In genomic region chr2:27027618-27028436, GRCm38 (mm10) we compare ENCODE assay signal across 8 mouse cellular contexts. TPM values are rescaled to one million over a fixed set of nuclear protein-coding genes. Genes with fewer than 3 reads are reported as not detected.
DNase-seq lines count a peak whose midpoint lies in the region; ATAC-seq and TF ChIP-seq lines count a peak whose summit lies in the region.

Gene Slc2a6 (minus strand): TSS chr2:27027998.

- H3K4me2 ChIP-seq in embryonic facial prominence, embryonic 15.5 days (replicated peaks) = peak within 1 kb of the TSS; percentile 57
- peak within 1 kb of the TSS; percentile 37 for H3K4me2 ChIP-seq in kidney, embryonic 14.5 days (replicated peaks; ENCODE audit: low read depth, low read length)
- peak within 1 kb of the TSS; percentile 56 for H3K4me2 ChIP-seq in limb, embryonic 14.5 days (replicated peaks; ENCODE audit: low read depth, low read length, severe bottlenecking)
- H3K4me2 ChIP-seq in midbrain, postnatal 0 days (ENCODE audit: low read depth, low read length, poor library complexity, severe bottlenecking) = peak within 1 kb of the TSS; percentile 64

- H3K4me1 ChIP-seq in bone marrow, adult 2 months (ENCODE audit: control insufficient read depth, insufficient read depth, low read length) = peaks cover 4% of the 10 kb centered on the region; the same call in 1 of the 2 replicates
- H3K4me1 ChIP-seq in embryonic facial prominence, embryonic 15.5 days = peaks cover 9% of the 10 kb centered on the region; the same call in 1 of the 2 replicates
- H3K4me1 ChIP-seq in heart, embryonic 10.5 days = peaks cover 15% of the 10 kb centered on the region
- peaks cover 4% of the 10 kb centered on the region; the same call in 1 of the 2 replicates for H3K4me1 ChIP-seq in kidney, embryonic 14.5 days (ENCODE audit: control insufficient read depth, insufficient read depth, low read length)
- H3K4me1 ChIP-seq in limb, embryonic 14.5 days (ENCODE audit: control insufficient read depth, insufficient read depth, low read length) = peaks cover 4% of the 10 kb centered on the region
- peaks cover 13% of the 10 kb centered on the region; the same call in 1 of the 2 replicates for H3K4me1 ChIP-seq in midbrain, postnatal 0 days (ENCODE audit: insufficient read depth, low read length)

- H3K9ac ChIP-seq in embryonic facial prominence, embryonic 15.5 days = no peak within 1 kb of the TSS; the same call in 1 of the 2 replicates
- H3K9ac ChIP-seq in kidney, embryonic 14.5 days (ENCODE audit: low read depth, low read length) = 0 out of 2 replicates have a peak within 1 kb of the TSS, but pooled peaks have one; percentile 29
- 0 out of 2 replicates have a peak within 1 kb of the TSS, but pooled peaks have one; percentile 38 for H3K9ac ChIP-seq in limb, embryonic 14.5 days (ENCODE audit: low read depth, low read length, severe bottlenecking)
- H3K9ac ChIP-seq in midbrain, postnatal 0 days (replicated peaks; ENCODE audit: low read length, poor library complexity, severe bottlenecking) = peak within 1 kb of the TSS; percentile 62

- peaks cover 9% of the 10 kb centered on the region; the same call in 1 of the 2 replicates for H3K27me3 ChIP-seq in embryonic facial prominence, embryonic 15.5 days
- peaks cover 51% of the 10 kb centered on the region for H3K27me3 ChIP-seq in heart, embryonic 10.5 days (ENCODE audit: insufficient read depth, poor library complexity, severe bottlenecking)
- H3K27me3 ChIP-seq in kidney, embryonic 14.5 days (ENCODE audit: control insufficient read depth, insufficient read depth, low read length) = no peaks in the 10 kb centered on the region
- no peaks in the 10 kb centered on the region for H3K27me3 ChIP-seq in limb, embryonic 14.5 days (ENCODE audit: control insufficient read depth, insufficient read depth, low read length)
- H3K27me3 ChIP-seq in midbrain, postnatal 0 days (ENCODE audit: insufficient read depth, low read length) = no peaks in the 10 kb centered on the region

- DNase-seq in 416B (ENCODE audit: low read depth) = peak; percentile 83
- DNase-seq in heart, embryonic 10.5 days (ENCODE audit: low spot score) = peak; percentile 92
- peak; percentile 81 for DNase-seq in limb, embryonic 14.5 days (ENCODE audit: low spot score)
- peak; percentile 94 for DNase-seq in midbrain, postnatal 0 days (ENCODE audit: low spot score)
- DNase-seq in spleen, postnatal 10 days (ENCODE audit: low spot score in 2 of 2) = peak; percentile 53 to 86

- ATAC-seq in embryonic facial prominence, embryonic 15.5 days (ENCODE audit: insufficient number of reproducible peaks, low FRiP score, low TSS enrichment, low read depth) = peak; percentile 96
- peak; percentile 99 for ATAC-seq in kidney, embryonic 14.5 days (ENCODE audit: low FRiP score, low TSS enrichment)
- ATAC-seq in limb, embryonic 14.5 days (ENCODE audit: low FRiP score, low read depth) = peak; percentile 96
- ATAC-seq in midbrain, postnatal 0 days (ENCODE audit: low FRiP score) = peak; percentile 98

- no peaks in the 10 kb centered on the region for H3K36me3 ChIP-seq in embryonic facial prominence, embryonic 15.5 days
- H3K36me3 ChIP-seq in heart, embryonic 10.5 days = no peaks in the 10 kb centered on the region
- H3K36me3 ChIP-seq in kidney, embryonic 14.5 days (ENCODE audit: control insufficient read depth, insufficient read depth, low read length) = no peaks in the 10 kb centered on the region
- H3K36me3 ChIP-seq in limb, embryonic 14.5 days (ENCODE audit: control insufficient read depth, insufficient read depth, low read length) = no peaks in the 10 kb centered on the region
- 0 out of 2 replicates have a peak, but pooled peaks cover 3% of the 10 kb centered on the region for H3K36me3 ChIP-seq in midbrain, postnatal 0 days (ENCODE audit: insufficient read depth, low read length)

- peak within 1 kb of the TSS; percentile 65 for H3K4me3 ChIP-seq in bone marrow, adult 2 months (replicated peaks; ENCODE audit: control insufficient read depth, low read depth, low read length)
- peak within 1 kb of the TSS; percentile 31 for H3K4me3 ChIP-seq in embryonic facial prominence, embryonic 15.5 days (replicated peaks)
- H3K4me3 ChIP-seq in heart, embryonic 10.5 days = peak within 1 kb of the TSS; percentile 44
- H3K4me3 ChIP-seq in kidney, embryonic 14.5 days (ENCODE audit: low read length) = peak within 1 kb of the TSS; percentile 18; the same call in 1 of the 2 replicates
- peak within 1 kb of the TSS; percentile 25 for H3K4me3 ChIP-seq in limb, embryonic 14.5 days (replicated peaks; ENCODE audit: low read length)
- H3K4me3 ChIP-seq in midbrain, postnatal 0 days (ENCODE audit: low read depth, low read length) = peak within 1 kb of the TSS; percentile 42

- no peaks in the 10 kb centered on the region for H3K9me3 ChIP-seq in embryonic facial prominence, embryonic 15.5 days (replicated peaks)
- H3K9me3 ChIP-seq in heart, embryonic 10.5 days = no peaks in the 10 kb centered on the region
- no peaks in the 10 kb centered on the region for H3K9me3 ChIP-seq in kidney, embryonic 14.5 days (ENCODE audit: control insufficient read depth, low read length)
- no peaks in the 10 kb centered on the region for H3K9me3 ChIP-seq in limb, embryonic 14.5 days (ENCODE audit: control insufficient read depth, low read length)
- no peaks in the 10 kb centered on the region for H3K9me3 ChIP-seq in midbrain, postnatal 0 days (ENCODE audit: low read length)

- TF ChIP-seq CTCF in bone marrow, adult 2 months (IDR thresholded peaks at IDR 0.05; ENCODE audit: control insufficient read depth, insufficient read depth, low read length) = no peak
- TF ChIP-seq CTCF in midbrain, postnatal 0 days (IDR thresholded peaks at IDR 0.05) = no peak

- no peak; the same call in 1 of the 2 replicates for TF ChIP-seq POLR2A in bone marrow, adult 2 months (IDR thresholded peaks at IDR 0.05; ENCODE audit: borderline replicate concordance, control insufficient read depth, low read depth, low read length)
- no peak for TF ChIP-seq POLR2A in limb, embryonic 14.5 days (IDR thresholded peaks at IDR 0.05; ENCODE audit: borderline replicate concordance, extremely low read depth, insufficient read depth, insufficient read length)

- WGBS in bone marrow, adult 2 months = 4% methylated on average over 38 of the region's 38 CpGs
- WGBS in embryonic facial prominence, embryonic 15.5 days = 3% methylated on average over 38 of the region's 38 CpGs
- WGBS in heart, embryonic 10.5 days = 3% methylated on average over 38 of the region's 38 CpGs
- WGBS in kidney, embryonic 14.5 days = 3% methylated on average over 38 of the region's 38 CpGs
- 2% methylated on average over 31 of the region's 38 CpGs for WGBS in limb, embryonic 14.5 days
- 2% methylated on average over 38 of the region's 38 CpGs for WGBS in midbrain, postnatal 0 days

- H3K27ac ChIP-seq in bone marrow, adult 2 months (ENCODE audit: control insufficient read depth, insufficient read depth, low read depth, low read length, poor library complexity) = peak within 1 kb of the TSS; percentile 84
- H3K27ac ChIP-seq in embryonic facial prominence, embryonic 15.5 days (replicated peaks) = no peak within 1 kb of the TSS
- 0 out of 2 replicates have a peak within 1 kb of the TSS, but pooled peaks have one; percentile 1 for H3K27ac ChIP-seq in heart, embryonic 10.5 days
- no peak within 1 kb of the TSS for H3K27ac ChIP-seq in kidney, embryonic 14.5 days (ENCODE audit: low read depth, low read length)
- H3K27ac ChIP-seq in limb, embryonic 14.5 days (replicated peaks; ENCODE audit: low read depth, low read length) = no peak within 1 kb of the TSS
- H3K27ac ChIP-seq in midbrain, postnatal 0 days (ENCODE audit: low read depth, low read length) = peak within 1 kb of the TSS; percentile 68

RNA-seq across cellular contexts. Expression of gene Slc2a6, which starts in this region (rescaled TPM):
- polyA plus RNA-seq in bone marrow, adult 2 months (2011; ENCODE audit: insufficient read depth, insufficient read length, low replicate concordance, missing spikeins) = 6.3 and 26.1 TPM in 2 replicates
- 0.91 and 1.1 TPM in 2 replicates for polyA plus RNA-seq in embryonic facial prominence, embryonic 15.5 days (2015; fragmentation: Nextera tagmentation; extraction: Ambion mirVana)
- polyA plus RNA-seq in heart, embryonic 10.5 days (2016; fragmentation: Nextera tagmentation; extraction: Ambion mirVana) = 0.34 and 0.49 TPM in 2 replicates
- polyA plus RNA-seq in kidney, embryonic 14.5 days (2014; fragmentation: Nextera tagmentation; extraction: Ambion mirVana) = 0.37 and 0.64 TPM in 2 replicates
- polyA plus RNA-seq in limb, embryonic 14.5 days (2012; rRNA removed) = 0.73 and 1.0 TPM in 2 replicates
- 0.48 and 0.88 TPM in 2 replicates for polyA plus RNA-seq in limb, embryonic 14.5 days (2014; fragmentation: Nextera tagmentation; extraction: Ambion mirVana)
- 23.8 and 31.8 TPM in 2 replicates for total RNA-seq in midbrain, postnatal 0 days (2014; rRNA removed)
- 14.4 and 14.8 TPM in 2 replicates for polyA plus RNA-seq in midbrain, postnatal 0 days (2015; fragmentation: Nextera tagmentation; extraction: Ambion mirVana)

Comparison
In these comparisons a context has a peak if more than half of its experiments do, and no peak if none do; other contexts are left out.
1. Peak in DNase-seq, H3K4me3 ChIP-seq and H3K27ac ChIP-seq in heart, embryonic 10.5 days; RNA of the gene not detected or under 1 TPM.
2. Peak in ATAC-seq, H3K4me3 ChIP-seq, H3K9ac ChIP-seq and H3K4me2 ChIP-seq in kidney, embryonic 14.5 days; RNA of the gene not detected or under 1 TPM.
3. H3K27ac ChIP-seq: peak in bone marrow, adult 2 months (single experiment) and midbrain, postnatal 0 days (single experiment); none in embryonic facial prominence, embryonic 15.5 days (single experiment), kidney, embryonic 14.5 days (single experiment) and limb, embryonic 14.5 days (single experiment).
4. Peak in every context shown above with its lines, with median percentiles within 50 percentile points of each other: DNase-seq, H3K4me3 ChIP-seq, ATAC-seq and H3K4me2 ChIP-seq.